Mouse (Mus musculus): ENCODE measurements around the gene Rab6a. TPM values are rescaled to one million over a fixed set of nuclear protein-coding genes. Genes with fewer than 3 reads are reported as not detected.

The Rab6a gene
- polyA plus RNA-seq, 1 experiment from 2014 or later, result 209 TPM

DNA sequence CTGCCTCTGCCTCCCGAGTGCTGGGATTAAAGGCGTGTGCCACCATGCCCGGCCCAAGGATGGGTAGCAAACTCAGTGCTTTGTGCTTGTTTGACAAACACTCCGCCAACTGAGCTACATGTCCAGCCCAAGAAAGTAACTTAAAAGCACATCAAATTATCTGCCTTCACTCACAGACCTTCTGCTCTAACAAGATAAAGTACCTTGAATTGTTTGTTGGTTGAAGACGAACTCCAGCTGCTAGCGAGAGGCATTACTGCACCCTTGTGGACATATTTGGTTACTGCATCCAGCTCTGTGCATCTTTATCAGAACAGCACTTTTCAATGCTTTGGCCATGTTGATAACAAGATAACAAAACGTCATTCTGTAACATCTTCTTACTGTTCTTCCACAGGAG, 77.3 kb downstream of the Rab6a start:
- Histone ChIP-seq H3K4me1 (replicated peaks; ENCODE audit: control insufficient read depth, insufficient read depth, low read length) (no peaks in the 10 kb centered on the region; the same call in 1 of the 2 replicates), H3K27me3 (replicated peaks; ENCODE audit: control insufficient read depth, insufficient read depth, low read length) (no peaks in the 10 kb centered on the region), H3K9me3 (ENCODE audit: control insufficient read depth, low read length) (no peaks in the 10 kb centered on the region), H3K9ac (replicated peaks; ENCODE audit: low read depth, low read length) (no peak overlapping the region), H3K4me3 (replicated peaks; ENCODE audit: low read length) (no peak overlapping the region), H3K4me2 (ENCODE audit: low read length) (no peak overlapping the region), H3K36me3 (ENCODE audit: control insufficient read depth, insufficient read depth) (no peaks in the 10 kb centered on the region), H3K27ac (ENCODE audit: low read length) (no peak overlapping the region)
- 63% methylated on average over 7 of the region's 7 CpGs for WGBS
- ATAC-seq, result no peak

DNA sequence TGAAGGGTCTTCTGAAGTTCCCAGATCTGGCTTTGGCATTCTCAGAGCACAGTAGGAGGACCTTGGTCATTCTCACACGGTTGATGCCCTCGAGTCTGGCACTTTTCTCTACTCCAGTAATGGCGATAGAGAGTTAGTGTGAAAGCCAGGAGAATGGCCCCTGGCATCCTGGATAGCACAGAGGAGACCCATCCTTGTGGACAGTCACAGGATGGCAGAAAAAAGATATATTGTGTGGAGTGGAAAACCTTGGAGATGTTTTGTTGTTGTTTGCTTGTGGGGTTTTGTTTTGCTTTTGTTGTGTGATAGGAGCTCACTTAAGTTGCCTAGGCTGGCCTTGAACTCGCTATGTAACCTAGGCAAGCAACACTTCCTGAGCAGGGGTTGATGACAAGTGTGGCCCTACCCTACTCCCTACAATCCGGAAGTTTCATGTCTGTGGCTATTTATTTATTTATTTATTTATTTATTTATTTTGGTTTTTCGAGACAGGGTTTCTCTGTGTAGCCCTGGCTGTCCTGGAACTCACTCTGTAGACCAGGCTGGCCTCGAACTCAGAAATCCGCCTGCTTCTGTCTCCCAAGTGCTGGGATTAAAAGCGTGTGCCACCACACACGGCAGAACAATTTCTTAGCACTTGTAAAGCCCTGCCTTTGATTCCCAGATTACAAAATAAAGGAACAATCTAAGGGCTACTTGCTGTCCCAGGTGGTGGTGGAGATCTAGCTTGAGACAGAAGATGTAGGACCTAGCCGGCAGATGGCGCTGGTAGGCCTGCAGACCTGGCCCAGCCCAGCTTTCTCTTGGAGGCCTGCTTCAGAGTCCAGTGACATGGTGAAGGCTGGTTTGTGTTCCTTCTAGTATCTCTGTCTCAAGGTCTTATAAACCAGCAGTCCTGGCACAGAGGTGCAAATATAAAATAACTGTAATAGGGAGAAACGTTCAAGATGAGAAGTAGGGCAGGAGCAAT, 78.1 kb downstream of the Rab6a start:
- Histone ChIP-seq H3K9me3 (ENCODE audit: control insufficient read depth, low read length) (no peaks in the 10 kb centered on the region), H3K36me3 (ENCODE audit: control insufficient read depth, insufficient read depth) (no peaks in the 10 kb centered on the region), H3K4me3 (replicated peaks; ENCODE audit: low read length) (no peak overlapping the region), H3K9ac (replicated peaks; ENCODE audit: low read depth, low read length) (no peak overlapping the region), H3K27me3 (replicated peaks; ENCODE audit: control insufficient read depth, insufficient read depth, low read length) (no peaks in the 10 kb centered on the region), H3K4me2 (ENCODE audit: low read length) (no peak overlapping the region), H3K4me1 (replicated peaks; ENCODE audit: control insufficient read depth, insufficient read depth, low read length) (no peaks in the 10 kb centered on the region; the same call in 1 of the 2 replicates), H3K27ac (ENCODE audit: low read length) (no peak overlapping the region)
- peak; percentile 71 for ATAC-seq
- WGBS, result 45% methylated on average over 13 of the region's 13 CpGs

DNA sequence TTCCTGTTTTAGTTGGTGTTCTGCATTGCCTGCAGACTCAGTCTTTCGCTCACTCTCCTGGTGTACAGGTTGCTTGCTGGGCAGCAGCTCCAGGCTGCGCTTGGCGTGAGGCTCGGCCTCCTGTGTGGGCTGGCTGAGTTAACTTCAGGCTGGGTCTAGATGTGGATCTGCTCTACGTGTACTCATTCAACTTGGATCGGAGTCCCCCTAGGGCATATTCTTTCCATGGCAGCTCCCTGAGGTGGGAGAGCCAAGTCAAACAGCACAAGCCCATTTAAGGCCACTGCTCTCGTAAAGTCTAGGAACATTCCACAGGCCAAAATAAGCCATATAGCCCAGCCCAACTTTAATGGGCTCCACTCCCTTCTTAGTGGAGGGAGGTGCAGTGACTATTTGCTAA, 81.3 kb downstream of the Rab6a start:
- Histone ChIP-seq H3K27me3 (replicated peaks; ENCODE audit: control insufficient read depth, insufficient read depth, low read length) (no peaks in the 10 kb centered on the region), H3K9ac (replicated peaks; ENCODE audit: low read depth, low read length) (no peak overlapping the region), H3K9me3 (ENCODE audit: control insufficient read depth, low read length) (no peaks in the 10 kb centered on the region), H3K4me3 (replicated peaks; ENCODE audit: low read length) (no peak overlapping the region), H3K27ac (ENCODE audit: low read length) (no peak overlapping the region), H3K4me1 (replicated peaks; ENCODE audit: control insufficient read depth, insufficient read depth, low read length) (no peaks in the 10 kb centered on the region), H3K36me3 (ENCODE audit: control insufficient read depth, insufficient read depth) (no peaks in the 10 kb centered on the region), H3K4me2 (ENCODE audit: low read length) (no peak overlapping the region)
- no peak for ATAC-seq
- 80% methylated on average over 7 of the region's 7 CpGs for WGBS

Other genes starting within 250 kb of the Rab6a start
- 28.9 and 29.1 TPM in 2 replicates for gene C2cd3, start 235.2 kb upstream of the Rab6a start, polyA plus RNA-seq (2015; fragmentation: Nextera tagmentation; extraction: Ambion mirVana)
- gene Ppme1, start 235.1 kb upstream of the Rab6a start, polyA plus RNA-seq (2015; fragmentation: Nextera tagmentation; extraction: Ambion mirVana), result 157 and 158 TPM in 2 replicates
- not detected in 2 replicates for gene Ucp3, start 134.4 kb upstream of the Rab6a start, polyA plus RNA-seq (2015; fragmentation: Nextera tagmentation; extraction: Ambion mirVana)
- gene Ucp2, start 114.1 kb upstream of the Rab6a start, polyA plus RNA-seq (2015; fragmentation: Nextera tagmentation; extraction: Ambion mirVana), result 42.3 and 49.6 TPM in 2 replicates
- 3.0 and 3.3 TPM in 2 replicates for gene Dnajb13, start 92.5 kb upstream of the Rab6a start, polyA plus RNA-seq (2015; fragmentation: Nextera tagmentation; extraction: Ambion mirVana)
- gene Coa4, start 70.3 kb upstream of the Rab6a start, polyA plus RNA-seq (2015; fragmentation: Nextera tagmentation; extraction: Ambion mirVana), result 10.1 and 12.3 TPM in 2 replicates
- gene Mrpl48, start 891 bp downstream of the Rab6a start, polyA plus RNA-seq (2015; fragmentation: Nextera tagmentation; extraction: Ambion mirVana), result 70.1 and 73.5 TPM in 2 replicates
- gene Plekhb1, start 55.0 kb downstream of the Rab6a start, polyA plus RNA-seq (2015; fragmentation: Nextera tagmentation; extraction: Ambion mirVana), result 7.1 and 7.6 TPM in 2 replicates
- gene Fam168a, start 99.2 kb downstream of the Rab6a start, polyA plus RNA-seq (2015; fragmentation: Nextera tagmentation; extraction: Ambion mirVana), result 118 and 119 TPM in 2 replicates

All from forebrain, embryonic 16.5 days (tissue).